Mouse (Mus musculus): Measurements from ENCODE around the gene Stk11ip.

- TF ChIP-seq CTCF (IDR thresholded peaks at IDR 0.05; ENCODE audit: low read depth, low read length) = no peak
- TF ChIP-seq POLR2AphosphoS5 (IDR thresholded peaks at IDR 0.05; ENCODE audit: insufficient replicate concordance, low read depth, low read length) = no peak
- TF ChIP-seq GATA1 (IDR thresholded peaks at IDR 0.05; ENCODE audit: borderline replicate concordance, low read length) = no peak
- TF ChIP-seq TAL1 (conservative IDR thresholded peaks at IDR 0.05; ENCODE audit: low read depth, low read length) = no peak
- no peak for TF ChIP-seq GATA2 (IDR thresholded peaks at IDR 0.05; ENCODE audit: borderline replicate concordance, low read depth, low read length)
These were observed 41.7 kb upstream of the Stk11ip start for GRCm38 (mm10) chr1:75479635-75479989.

All from G1E (cell line).